Mouse (Mus musculus) cerebellum, postnatal 10 days (tissue): ENCODE data around the gene Ccrl2.
A peak's percentile ranks its signal among the peaks of the same experiment; 100 is the strongest.

Experiments
- DNase-seq, 2 experiments: peaks; one replicate each; pipeline ENCODE4 v3.0.0; 2021; ENCODE audit warnings: mixed read lengths in 2 of 2

The Ccrl2 gene

DNA sequence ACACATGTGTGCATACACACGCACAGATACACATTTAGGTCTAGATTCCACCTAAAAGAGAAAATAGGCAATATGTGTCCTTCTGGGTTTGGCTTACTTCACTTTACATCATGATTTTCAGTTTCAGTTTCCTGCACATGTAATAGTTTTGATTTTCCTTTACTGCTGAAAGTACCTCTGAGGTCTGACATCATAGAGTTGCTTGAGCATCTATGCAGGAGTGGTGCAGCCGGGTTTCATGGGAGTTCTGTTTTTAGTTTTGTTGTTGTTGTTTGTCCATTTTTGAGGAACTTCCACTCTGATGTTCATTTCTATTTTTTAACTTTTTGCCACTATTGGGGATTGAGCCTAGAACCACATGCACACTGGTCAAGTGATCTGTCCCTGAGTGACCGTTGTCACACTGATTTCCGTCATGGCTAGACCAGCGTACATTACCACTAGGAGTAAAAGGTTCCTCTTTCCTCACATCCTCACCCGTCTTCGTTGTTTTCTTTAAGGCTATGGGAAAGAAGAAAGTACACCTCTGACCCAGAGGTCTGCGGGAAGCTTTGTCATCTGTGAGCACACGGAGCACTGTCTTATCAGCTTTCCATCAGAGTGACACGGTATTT is 1.7 kb upstream of the Ccrl2 start:
- no peak for DNase-seq

DNA sequence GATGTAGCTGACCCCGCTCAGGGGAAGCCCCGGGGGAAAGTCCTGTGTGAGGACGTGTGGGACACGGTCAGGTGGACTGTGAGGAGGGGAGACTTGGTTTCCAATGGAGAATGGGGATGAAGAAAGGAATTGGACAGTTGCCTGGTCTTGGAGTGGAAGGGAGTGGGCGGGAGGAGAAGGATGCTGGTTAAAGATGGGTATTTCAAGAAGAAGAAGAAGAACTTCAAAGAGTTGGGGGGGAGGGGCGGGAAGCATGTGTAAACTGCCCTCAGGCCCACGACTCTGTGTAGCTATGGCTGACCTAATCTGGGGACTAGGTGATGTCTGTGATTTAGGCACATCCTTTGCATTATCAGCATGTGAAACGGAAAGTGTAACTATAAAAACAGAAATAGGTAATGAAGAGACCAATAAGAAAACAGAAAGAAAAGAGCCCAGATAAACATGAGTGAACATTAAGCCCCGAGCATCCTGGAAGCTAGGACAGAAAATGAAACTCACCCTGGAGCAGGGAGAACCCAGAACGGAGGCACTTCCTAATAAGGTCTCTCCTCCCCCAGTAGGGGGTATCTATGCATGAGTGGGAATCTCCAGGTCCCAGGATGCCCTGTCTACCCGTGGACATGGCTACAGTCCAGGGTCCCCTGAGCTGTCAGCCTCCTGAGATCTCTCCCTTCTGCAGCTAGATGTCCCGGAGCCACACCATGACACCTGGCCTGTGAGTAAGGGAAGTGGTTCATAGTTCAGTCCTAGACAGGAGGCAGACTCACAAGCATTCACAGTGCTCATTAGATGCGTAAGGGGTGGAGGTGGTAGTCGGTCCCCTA is 438 bp upstream of the Ccrl2 start:
- DNase-seq = no peak

DNA sequence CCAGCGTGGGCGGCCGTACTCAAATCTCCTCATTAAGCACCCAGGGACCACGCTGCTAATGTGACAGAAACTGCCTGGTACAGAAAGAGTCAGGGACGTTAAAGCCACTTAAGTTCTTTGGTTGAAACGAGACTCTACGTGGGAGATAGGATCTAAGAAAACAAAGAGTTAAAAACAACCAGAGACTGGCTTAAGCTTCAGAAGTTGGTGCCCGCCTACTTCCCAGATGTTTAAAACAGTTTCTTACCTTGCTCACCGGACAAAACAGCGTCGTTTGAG is 861 bp downstream of the Ccrl2 start:
- no peak for DNase-seq

DNA sequence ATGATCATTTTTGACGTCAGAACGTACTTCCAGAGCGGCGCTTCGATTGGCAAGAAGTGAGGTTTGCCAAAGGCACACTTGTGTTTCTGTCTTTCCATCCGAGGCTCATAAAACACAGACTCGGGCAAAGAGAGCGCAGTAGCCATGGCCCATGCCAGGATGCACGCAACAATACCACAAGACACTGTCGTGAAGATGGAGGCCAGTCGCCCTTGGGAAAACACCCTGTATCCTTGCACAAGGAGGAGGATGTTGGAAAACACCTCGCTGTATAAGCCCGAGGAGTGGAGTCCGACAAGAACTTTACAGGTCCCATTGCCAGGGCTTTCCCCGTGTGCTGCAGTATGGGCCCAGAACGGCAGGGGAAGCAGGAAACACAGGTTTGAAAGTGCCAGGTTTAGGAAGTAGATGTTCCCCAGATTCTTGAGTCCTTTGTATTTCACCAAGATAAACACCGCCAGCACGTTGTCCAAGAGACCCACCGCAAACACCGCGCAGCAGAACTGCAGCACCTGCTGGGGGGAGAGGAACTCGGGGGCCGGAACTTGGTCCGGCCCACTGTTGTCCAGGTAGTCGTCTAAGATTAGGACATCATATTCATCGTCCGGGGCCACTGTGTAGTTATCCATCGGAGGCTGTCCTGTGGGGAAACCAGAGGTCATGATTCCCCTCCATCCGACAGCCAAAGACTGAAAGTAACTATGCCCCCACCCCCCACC is 1.4 kb downstream of the Ccrl2 start:
- DNase-seq = no peak

- DNase-seq = no peak
Observed at GRCm38 (mm10) chr9:111054923-111055322, 2.4 kb downstream of the Ccrl2 start.

GRCm38 (mm10) chr9:111048452-111048851 is 8.9 kb downstream of the Ccrl2 start:
- DNase-seq = no peak

DNA sequence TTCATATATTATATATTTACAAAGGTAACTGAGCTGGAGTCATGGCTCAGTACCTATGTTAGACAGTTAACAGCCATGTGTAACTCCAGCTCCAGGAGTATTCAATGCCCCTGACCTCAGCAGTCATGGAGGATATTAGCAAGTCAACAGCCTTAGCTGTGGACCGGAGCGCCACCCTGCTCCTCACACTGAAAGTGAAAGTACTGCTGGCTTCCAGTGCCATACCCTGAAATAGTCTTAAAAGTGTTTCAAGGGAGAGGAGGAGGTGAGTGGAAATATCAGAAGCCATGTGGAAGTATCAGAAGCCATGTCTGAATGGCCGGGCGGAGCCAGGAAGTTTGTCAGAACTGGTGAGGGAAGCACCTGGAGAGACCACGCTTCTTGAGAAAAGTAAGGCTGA is 10.1 kb downstream of the Ccrl2 start:
- no peak for DNase-seq

- no peak for DNase-seq
Observed at GRCm38 (mm10) chr9:111046222-111046621, 11.1 kb downstream of the Ccrl2 start.

DNA sequence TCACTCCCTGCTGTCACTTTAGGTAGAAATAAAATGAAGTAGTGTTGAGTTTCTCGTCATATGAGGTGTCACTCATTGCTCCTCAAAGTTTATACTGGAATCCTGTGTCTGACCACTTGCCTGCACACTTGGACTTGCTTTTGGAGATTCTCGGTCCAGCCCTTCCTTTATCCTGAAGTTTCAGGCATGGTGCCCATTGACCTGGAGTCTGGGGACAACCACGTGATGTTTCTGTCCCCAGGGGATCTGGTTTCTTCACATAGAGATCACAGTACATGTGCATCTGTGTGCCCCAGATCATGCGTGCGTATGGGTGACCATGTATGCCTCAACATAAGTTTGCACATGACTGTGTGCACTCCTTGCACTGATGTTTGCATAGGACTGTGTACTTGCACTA is 15.1 kb downstream of the Ccrl2 start:
- DNase-seq = peak in 1 of 2 experiments; percentile 10

- DNase-seq = peak; percentile 60 to 64
Observed at GRCm38 (mm10) chr9:111039966-111040365, 17.4 kb downstream of the Ccrl2 start.

DNA sequence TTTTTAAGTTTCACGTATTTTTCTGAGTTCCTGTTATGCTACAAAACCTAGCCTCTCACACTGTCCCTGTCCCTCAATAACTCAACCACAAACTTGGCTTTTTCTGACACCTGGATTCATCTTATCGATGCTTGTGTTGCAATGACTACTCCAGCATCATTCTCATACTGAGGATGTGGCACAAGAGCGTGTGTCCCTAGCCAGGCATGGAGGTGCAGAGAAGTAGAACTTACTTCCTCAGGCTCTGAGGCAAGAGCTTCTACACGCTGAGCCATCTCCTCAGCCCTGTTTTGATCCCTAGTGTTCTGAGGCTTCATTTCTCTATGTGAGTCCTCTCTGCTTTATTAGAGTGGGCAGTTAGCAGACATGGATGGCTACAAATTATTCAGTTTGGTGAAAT is 23.6 kb downstream of the Ccrl2 start:
- DNase-seq = no peak

- no peak for DNase-seq
Observed at GRCm38 (mm10) chr9:111026791-111027190, 30.5 kb downstream of the Ccrl2 start.

- no peak for DNase-seq
Observed at GRCm38 (mm10) chr9:111019022-111019421, 38.3 kb downstream of the Ccrl2 start, which contains the start of gene Ltf. Ltf (plus strand) TSS chr9:111019271.

GRCm38 (mm10) chr9:111015658-111016057 is 41.7 kb downstream of the Ccrl2 start:
- DNase-seq = no peak

DNA sequence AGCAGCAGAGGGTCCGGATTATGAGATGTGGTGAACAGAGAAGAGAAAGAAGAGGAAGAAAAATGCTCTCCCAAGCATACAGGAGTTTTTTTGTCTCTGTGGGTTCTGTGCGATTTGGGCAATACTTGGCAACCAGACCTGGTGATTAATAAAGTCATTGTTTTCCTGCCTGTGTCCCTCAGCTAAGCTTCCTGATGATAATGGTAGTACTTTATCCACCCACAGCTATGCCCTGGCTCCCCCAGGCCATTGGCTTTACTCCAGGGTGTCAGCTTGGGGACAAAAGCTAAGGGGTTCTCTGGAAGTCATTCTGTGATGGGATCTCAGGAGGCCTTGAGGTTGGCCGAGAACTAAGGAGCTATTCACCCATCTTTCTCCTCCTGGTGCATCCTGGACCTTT is 45.3 kb downstream of the Ccrl2 start:
- DNase-seq = no peak

DNA sequence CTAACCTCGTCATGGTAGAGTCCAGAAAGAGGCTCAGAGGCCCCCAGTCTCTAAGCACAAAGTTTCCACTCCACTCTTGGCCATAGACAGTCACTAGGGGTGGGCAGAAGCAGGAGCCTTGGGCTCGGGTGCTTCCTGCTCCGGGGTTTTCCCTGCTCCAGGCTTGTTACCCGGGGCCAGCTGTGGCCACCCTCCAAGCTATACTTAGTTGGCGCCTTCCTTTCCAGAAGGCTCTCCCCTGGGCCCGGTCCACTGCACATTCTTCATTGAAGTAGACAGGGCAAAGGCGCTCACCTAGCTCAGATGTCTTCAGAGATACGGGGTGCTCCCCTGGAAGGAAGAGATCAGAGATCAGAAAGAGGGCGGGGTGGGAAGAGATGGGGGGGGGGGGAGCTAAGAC is 45.8 kb downstream of the Ccrl2 start:
- no peak for DNase-seq

- DNase-seq = no peak
Observed at GRCm38 (mm10) chr9:111009763-111010162, 47.6 kb downstream of the Ccrl2 start.

GRCm38 (mm10) chr9:111006544-111006943 is 50.8 kb downstream of the Ccrl2 start:
- no peak for DNase-seq
